Mouse (Mus musculus): ENCODE measurements around the gene Rgs8.

The Rgs8 gene

GRCm38 (mm10) chr1:153704174-153704573 lies 51.3 kb downstream of the Rgs8 start:
- DNase-seq (ENCODE audit: low spot score): no peak

GRCm38 (mm10) chr1:153704996-153705395 lies 52.2 kb downstream of the Rgs8 start:
- no peak for DNase-seq (ENCODE audit: low spot score)

- no peak for DNase-seq (ENCODE audit: low spot score)
These were observed 55.8 kb downstream of the Rgs8 start for GRCm38 (mm10) chr1:153708626-153709025.

- DNase-seq (ENCODE audit: low spot score): no peak
These were observed 56.6 kb downstream of the Rgs8 start for GRCm38 (mm10) chr1:153709451-153709850.

GRCm38 (mm10) chr1:153711544-153712262 lies 58.9 kb downstream of the Rgs8 start:
- DNase-seq (ENCODE audit: low spot score): no peak

GRCm38 (mm10) chr1:153712633-153713032 lies 59.8 kb downstream of the Rgs8 start:
- no peak for DNase-seq (ENCODE audit: low spot score)

GRCm38 (mm10) chr1:153717990-153718389 lies 65.2 kb downstream of the Rgs8 start:
- DNase-seq (ENCODE audit: low spot score): no peak

GRCm38 (mm10) chr1:153720935-153721334 lies 68.1 kb downstream of the Rgs8 start:
- DNase-seq (ENCODE audit: low spot score): no peak

GRCm38 (mm10) chr1:153721565-153722310 lies 68.9 kb downstream of the Rgs8 start:
- DNase-seq (ENCODE audit: low spot score): no peak

GRCm38 (mm10) chr1:153723426-153723825 lies 70.6 kb downstream of the Rgs8 start:
- DNase-seq (ENCODE audit: low spot score): no peak

GRCm38 (mm10) chr1:153726636-153727035 lies 73.8 kb downstream of the Rgs8 start:
- no peak for DNase-seq (ENCODE audit: low spot score)

- DNase-seq (ENCODE audit: low spot score): no peak
These were observed 77.0 kb downstream of the Rgs8 start for GRCm38 (mm10) chr1:153729806-153730205.

- DNase-seq (ENCODE audit: low spot score): no peak
These were observed 77.8 kb downstream of the Rgs8 start for GRCm38 (mm10) chr1:153730671-153731070.

GRCm38 (mm10) chr1:153733181-153733580 lies 80.4 kb downstream of the Rgs8 start:
- DNase-seq (ENCODE audit: low spot score): no peak

GRCm38 (mm10) chr1:153734866-153735265 lies 82.0 kb downstream of the Rgs8 start:
- DNase-seq (ENCODE audit: low spot score): no peak

- no peak for DNase-seq (ENCODE audit: low spot score)
These were observed 83.3 kb downstream of the Rgs8 start for GRCm38 (mm10) chr1:153736096-153736495.

- no peak for DNase-seq (ENCODE audit: low spot score)
These were observed 84.6 kb downstream of the Rgs8 start for GRCm38 (mm10) chr1:153737101-153738085.

- no peak for DNase-seq (ENCODE audit: low spot score)
These were observed 86.7 kb downstream of the Rgs8 start for GRCm38 (mm10) chr1:153739437-153740015.

GRCm38 (mm10) chr1:153740145-153740544 lies 87.3 kb downstream of the Rgs8 start, which contains the start of gene Rgs16:
TSS of gene Rgs16 (plus strand) at chr1:153740349.
- DNase-seq (ENCODE audit: low spot score): no peak

GRCm38 (mm10) chr1:153740775-153741400 lies 88.1 kb downstream of the Rgs8 start:
- no peak for DNase-seq (ENCODE audit: low spot score)
